Mouse (Mus musculus) c-Kit-negative CD71-positive TER-119-positive erythroid progenitor cells, embryonic 14.5 days (primary cell): ENCODE data around the gene Zfp827.

ENCODE experiments used
- DNase-seq: peaks from one replicate; pipeline ENCODE4 v3.0.0-alpha.2; 2013; ENCODE audit warnings: low read depth, low spot score

Gene Zfp827

GRCm38 (mm10) chr8:79060013-79060609, 31.9 kb downstream of the Zfp827 start:
- DNase-seq: no peak

- DNase-seq: no peak
These were observed 37.7 kb downstream of the Zfp827 start for GRCm38 (mm10) chr8:79065924-79066323.

- no peak for DNase-seq
These were observed 39.8 kb downstream of the Zfp827 start for GRCm38 (mm10) chr8:79067812-79068630.

- DNase-seq: no peak
These were observed 45.1 kb downstream of the Zfp827 start for GRCm38 (mm10) chr8:79073311-79073710.

- no peak for DNase-seq
These were observed 46.7 kb downstream of the Zfp827 start for GRCm38 (mm10) chr8:79074986-79075385.

- no peak for DNase-seq
These were observed 49.0 kb downstream of the Zfp827 start for GRCm38 (mm10) chr8:79077256-79077655.

- DNase-seq: no peak
These were observed 50.4 kb downstream of the Zfp827 start for GRCm38 (mm10) chr8:79078556-79079195.

- DNase-seq: no peak
These were observed 50.9 kb downstream of the Zfp827 start for GRCm38 (mm10) chr8:79079196-79079561.

GRCm38 (mm10) chr8:79080096-79080739, 52.0 kb downstream of the Zfp827 start:
- no peak for DNase-seq

GRCm38 (mm10) chr8:79081333-79081732, 53.1 kb downstream of the Zfp827 start:
- no peak for DNase-seq

- DNase-seq: no peak
These were observed 53.7 kb downstream of the Zfp827 start for GRCm38 (mm10) chr8:79081955-79082354.

- no peak for DNase-seq
These were observed 55.5 kb downstream of the Zfp827 start for GRCm38 (mm10) chr8:79083461-79084358.

GRCm38 (mm10) chr8:79084359-79084820, 56.2 kb downstream of the Zfp827 start:
- DNase-seq: no peak

- DNase-seq: no peak
These were observed 66.2 kb downstream of the Zfp827 start for GRCm38 (mm10) chr8:79094422-79094821.

GRCm38 (mm10) chr8:79095162-79095561, 66.9 kb downstream of the Zfp827 start:
- no peak for DNase-seq

- no peak for DNase-seq
These were observed 68.7 kb downstream of the Zfp827 start for GRCm38 (mm10) chr8:79096970-79097369.

GRCm38 (mm10) chr8:79102707-79103106, 74.5 kb downstream of the Zfp827 start:
- no peak for DNase-seq

- DNase-seq: no peak
These were observed 75.1 kb downstream of the Zfp827 start for GRCm38 (mm10) chr8:79103185-79103878.

- DNase-seq: no peak
These were observed 75.8 kb downstream of the Zfp827 start for GRCm38 (mm10) chr8:79103923-79104580.

- DNase-seq: no peak
These were observed 76.4 kb downstream of the Zfp827 start for GRCm38 (mm10) chr8:79104634-79105033.
